Mouse (Mus musculus) small intestine, adult 2 months (tissue): ENCODE data around the gene Comtd1. TPM values are rescaled to one million over a fixed set of nuclear protein-coding genes. Genes with fewer than 3 reads are reported as not detected.

ENCODE experiments used
- H3K27ac ChIP-seq: fragments of 200-500 bp; 2 replicates; pipeline ENCODE4 v1.5.1; 2012; ENCODE audit warnings: low read depth, low read length, control low read depth, inconsistent platforms; ENCODE audit not compliant: insufficient read depth
- H3K27me3 ChIP-seq: fragments of 200-500 bp; 2 replicates; pipeline ENCODE4 v1.6.1; 2012; ENCODE audit warnings: mild to moderate bottlenecking, moderate library complexity, low read length, inconsistent platforms; ENCODE audit not compliant: control insufficient read depth, insufficient read depth
- H3K36me3 ChIP-seq: fragments of 200-500 bp; 2 replicates; pipeline ENCODE4 v1.6.1; 2012; ENCODE audit warnings: mild to moderate bottlenecking, low read length, control low read depth, inconsistent platforms; ENCODE audit not compliant: control insufficient read depth, insufficient read depth
- H3K4me1 ChIP-seq: fragments of 200-500 bp; 2 replicates; pipeline ENCODE4 v1.6.1; 2012; ENCODE audit warnings: low read length, inconsistent platforms, mixed read lengths; ENCODE audit not compliant: control insufficient read depth, insufficient read depth, insufficient read length
- H3K4me3 ChIP-seq: fragments of 200-500 bp; 2 replicates; pipeline ENCODE4 v1.5.1; 2012; ENCODE audit warnings: low read depth, mild to moderate bottlenecking, control low read depth, inconsistent platforms, low read length, moderate library complexity
- CTCF ChIP-seq: fragments of 200-500 bp; IDR thresholded peaks from 2 replicates; pipeline ENCODE4 v1.5.1; 2012; ENCODE audit warnings: low read depth, mild to moderate bottlenecking, control low read depth, inconsistent platforms, low read length, moderate library complexity, mixed read lengths; ENCODE audit not compliant: insufficient replicate concordance, insufficient read length; ENCODE audit errors: extremely low read depth
- POLR2A ChIP-seq: fragments of 200-500 bp; IDR thresholded peaks from 2 replicates; pipeline ENCODE4 v1.6.1; 2012; ENCODE audit warnings: low read depth, mild to moderate bottlenecking, control low read depth, inconsistent platforms, low read length, moderate library complexity
- WGBS: fragments of 180-500 bp; shearing (Covaris S2); methylation state at CpG from one replicate; pipeline ENCODE4 v1.1.7; 2018; 5-methylcytosine and 5-hydroxymethylcytosine counted together
- polyA plus RNA-seq: library from polyadenylated mRNA; depleted of rRNA; stranded (reverse); fragments of >200 nt; gene quantifications from 2 replicates; pipeline ENCODE4 v1.2.3, GENCODE M21; 2012

The Comtd1 gene
- polyA plus RNA-seq, 1 experiment: 137 TPM

DNA sequence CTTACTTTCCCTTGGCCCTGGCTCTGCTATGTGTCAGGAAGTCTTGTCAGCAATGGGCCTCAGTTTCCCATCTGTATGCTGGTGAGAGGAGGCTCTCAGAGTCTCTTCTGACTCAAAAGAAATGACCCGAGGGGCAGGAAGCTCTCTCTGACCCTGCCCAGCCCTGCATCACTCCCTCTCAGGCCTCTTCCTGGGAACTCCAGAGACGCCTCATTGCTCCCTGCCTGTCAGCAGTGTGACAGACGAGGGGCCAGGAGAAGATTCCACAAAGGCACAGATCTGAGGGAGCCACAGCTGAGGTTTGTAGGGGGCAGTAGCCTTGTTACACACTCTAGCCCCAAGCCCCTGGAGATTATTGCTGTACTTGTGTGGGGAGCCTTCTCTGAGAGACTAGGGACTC is 7.2 kb upstream of the Comtd1 start:
- TF ChIP-seq POLR2A: no peak
- no peak for TF ChIP-seq CTCF
- no peak overlapping the region for H3K27ac ChIP-seq
- no peak overlapping the region for H3K4me3 ChIP-seq
- H3K27me3 ChIP-seq: no peaks in the 10 kb centered on the region
- H3K36me3 ChIP-seq: no peaks in the 10 kb centered on the region
- WGBS: 89% methylated on average over 3 of the region's 3 CpGs
- peaks cover 4% of the 10 kb centered on the region; the same call in 1 of the 2 replicates for H3K4me1 ChIP-seq

DNA sequence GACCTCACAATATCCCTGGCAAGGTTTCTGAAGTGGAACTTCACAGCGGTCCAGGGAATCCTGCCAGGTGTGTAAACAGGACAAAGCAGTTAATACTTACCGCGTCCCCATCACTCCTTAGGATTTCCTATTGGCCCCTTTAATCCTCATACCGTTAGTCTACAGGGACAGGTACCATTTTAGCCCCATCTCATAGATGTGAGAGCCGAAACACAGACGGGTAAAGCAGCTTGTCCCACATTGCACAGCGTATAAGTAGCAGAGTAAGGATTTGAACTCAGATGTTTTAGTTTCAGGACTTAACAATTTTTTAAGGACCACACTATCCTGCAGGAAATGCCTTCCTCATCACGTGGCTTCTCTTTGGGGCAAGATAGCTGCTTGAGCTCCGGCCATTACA is 5.5 kb upstream of the Comtd1 start:
- Histone ChIP-seq H3K4me1 (peaks cover 4% of the 10 kb centered on the region; the same call in 1 of the 2 replicates), H3K36me3 (no peaks in the 10 kb centered on the region), H3K27me3 (no peaks in the 10 kb centered on the region), H3K4me3 (no peak overlapping the region), H3K27ac (no peak overlapping the region)
- TF ChIP-seq CTCF (no peak), POLR2A (no peak)
- 46% methylated on average over 9 of the region's 9 CpGs for WGBS

DNA sequence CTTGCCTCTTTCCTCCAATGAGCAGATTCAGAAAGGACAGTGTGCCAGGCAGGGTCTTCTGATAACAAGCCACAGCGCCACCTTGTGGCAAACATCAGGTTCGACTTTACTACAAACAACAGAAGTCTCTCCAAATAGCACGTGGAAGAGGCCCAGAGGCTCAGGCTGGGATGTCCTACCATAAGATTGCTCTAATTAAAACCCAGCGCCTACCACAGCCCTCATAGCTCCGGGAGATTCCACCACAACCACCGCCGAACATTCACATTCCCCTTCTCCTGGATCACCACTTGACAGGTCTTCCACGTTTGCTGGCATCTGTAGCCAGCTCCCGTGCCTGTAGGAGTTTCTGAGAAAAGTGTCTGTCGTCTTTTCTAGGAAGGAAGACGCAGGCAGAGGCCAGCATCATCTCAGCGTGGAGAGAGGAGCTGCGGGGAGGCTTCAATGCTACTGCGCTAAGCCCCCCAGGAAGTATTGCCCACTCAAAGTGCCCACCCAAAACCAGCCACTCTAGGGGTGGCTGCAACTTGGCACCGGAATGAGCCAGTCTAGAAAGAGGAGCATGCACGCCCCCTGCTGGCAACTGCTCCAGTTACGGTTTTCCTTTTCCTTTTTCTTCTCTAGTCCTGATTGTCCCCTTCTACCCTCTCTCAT is 4.8 kb upstream of the Comtd1 start:
- WGBS: 8% methylated on average over 17 of the region's 17 CpGs
- TF ChIP-seq CTCF: peak; percentile 67; the same call in 1 of the 2 replicates
- no peak; the same call in 1 of the 2 replicates for TF ChIP-seq POLR2A
- no peak overlapping the region for H3K27ac ChIP-seq
- H3K4me3 ChIP-seq: peak overlapping the region; percentile 40
- no peaks in the 10 kb centered on the region for H3K27me3 ChIP-seq
- no peaks in the 10 kb centered on the region for H3K36me3 ChIP-seq
- H3K4me1 ChIP-seq: peaks cover 4% of the 10 kb centered on the region; the same call in 1 of the 2 replicates

DNA sequence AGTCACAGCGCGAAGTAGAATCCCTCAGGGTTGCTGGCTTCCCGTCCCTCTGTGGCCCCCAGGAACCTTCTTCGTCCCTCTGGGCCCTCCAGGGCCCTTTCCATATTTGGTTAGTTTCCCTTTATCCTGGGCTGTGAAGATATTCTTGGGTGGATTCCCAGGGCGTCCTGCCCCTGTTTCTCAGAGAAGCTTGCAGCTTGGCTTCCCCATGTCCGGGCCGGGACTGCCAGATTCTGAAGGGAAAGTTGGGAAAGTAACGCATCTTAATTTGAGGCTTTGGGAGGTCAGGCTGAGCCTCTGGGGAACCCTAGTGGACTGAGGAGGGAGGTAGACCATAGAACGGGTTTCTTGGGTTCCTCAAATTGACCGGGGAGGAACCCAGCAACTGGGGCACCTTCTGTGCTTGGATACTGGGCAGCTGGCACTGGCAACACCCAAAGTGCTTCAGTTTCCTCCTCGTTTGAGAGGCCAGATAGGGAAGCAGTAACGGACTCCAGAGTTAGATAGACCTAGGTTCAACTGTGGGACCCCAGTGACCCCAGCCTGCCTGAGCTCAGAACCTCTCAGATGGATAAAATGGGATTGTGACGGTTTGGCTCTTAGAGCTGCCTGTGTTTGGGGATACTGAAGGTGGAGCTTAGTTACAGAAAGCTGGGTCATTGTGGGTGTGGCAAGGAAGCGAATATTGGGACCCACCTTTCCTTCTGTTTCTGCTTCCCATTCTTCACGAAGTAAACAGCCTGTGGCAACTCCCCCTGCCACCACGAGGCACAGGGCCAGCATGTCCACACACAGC is 3.4 kb upstream of the Comtd1 start:
- Histone ChIP-seq H3K4me1 (peaks cover 5% of the 10 kb centered on the region; the same call in 1 of the 2 replicates), H3K27ac (no peak overlapping the region), H3K27me3 (no peaks in the 10 kb centered on the region), H3K4me3 (no peak overlapping the region), H3K36me3 (no peaks in the 10 kb centered on the region)
- WGBS: 59% methylated on average over 16 of the region's 16 CpGs
- TF ChIP-seq CTCF: no peak
- TF ChIP-seq POLR2A: no peak

DNA sequence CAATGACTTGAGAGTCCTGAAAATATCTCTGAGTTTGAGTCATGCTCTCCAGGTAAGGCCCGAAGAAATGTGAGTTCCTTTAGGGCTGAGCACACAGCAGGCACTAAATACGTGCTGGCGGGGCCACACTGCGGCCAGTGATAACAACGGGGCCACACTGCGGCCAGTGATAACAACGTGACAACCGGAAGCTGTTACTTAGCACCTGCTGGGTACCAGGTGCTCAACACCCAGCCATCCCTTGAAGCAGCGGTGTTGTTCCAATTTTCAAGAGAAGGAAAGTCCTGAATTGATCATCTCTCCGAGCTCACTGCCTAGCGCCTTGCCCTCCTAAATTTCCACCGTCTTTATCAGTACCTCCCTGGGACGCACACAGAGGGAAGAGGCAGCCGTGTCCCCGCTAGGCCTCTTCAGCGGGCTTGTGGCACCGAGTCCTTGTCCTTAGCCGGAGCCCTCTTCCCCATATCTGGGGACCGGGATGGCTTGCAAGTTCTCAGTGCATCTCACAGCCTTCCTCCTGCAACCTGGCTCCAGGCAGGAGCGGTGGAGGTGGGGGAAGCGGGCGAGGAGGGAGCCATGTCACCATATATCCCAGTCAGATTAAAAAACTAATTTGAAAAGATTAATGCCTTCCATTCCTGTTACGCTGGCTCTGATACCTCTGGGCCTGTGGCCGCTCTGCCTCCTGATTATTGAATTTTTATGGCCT is 1.8 kb upstream of the Comtd1 start:
- no peak overlapping the region for H3K4me3 ChIP-seq
- H3K27ac ChIP-seq: no peak overlapping the region
- no peak for TF ChIP-seq POLR2A
- no peak for TF ChIP-seq CTCF
- WGBS: 82% methylated on average over 24 of the region's 24 CpGs
- H3K27me3 ChIP-seq: no peaks in the 10 kb centered on the region
- peaks cover 15% of the 10 kb centered on the region for H3K36me3 ChIP-seq
- H3K4me1 ChIP-seq: peaks cover 8% of the 10 kb centered on the region; the same call in 1 of the 2 replicates

DNA sequence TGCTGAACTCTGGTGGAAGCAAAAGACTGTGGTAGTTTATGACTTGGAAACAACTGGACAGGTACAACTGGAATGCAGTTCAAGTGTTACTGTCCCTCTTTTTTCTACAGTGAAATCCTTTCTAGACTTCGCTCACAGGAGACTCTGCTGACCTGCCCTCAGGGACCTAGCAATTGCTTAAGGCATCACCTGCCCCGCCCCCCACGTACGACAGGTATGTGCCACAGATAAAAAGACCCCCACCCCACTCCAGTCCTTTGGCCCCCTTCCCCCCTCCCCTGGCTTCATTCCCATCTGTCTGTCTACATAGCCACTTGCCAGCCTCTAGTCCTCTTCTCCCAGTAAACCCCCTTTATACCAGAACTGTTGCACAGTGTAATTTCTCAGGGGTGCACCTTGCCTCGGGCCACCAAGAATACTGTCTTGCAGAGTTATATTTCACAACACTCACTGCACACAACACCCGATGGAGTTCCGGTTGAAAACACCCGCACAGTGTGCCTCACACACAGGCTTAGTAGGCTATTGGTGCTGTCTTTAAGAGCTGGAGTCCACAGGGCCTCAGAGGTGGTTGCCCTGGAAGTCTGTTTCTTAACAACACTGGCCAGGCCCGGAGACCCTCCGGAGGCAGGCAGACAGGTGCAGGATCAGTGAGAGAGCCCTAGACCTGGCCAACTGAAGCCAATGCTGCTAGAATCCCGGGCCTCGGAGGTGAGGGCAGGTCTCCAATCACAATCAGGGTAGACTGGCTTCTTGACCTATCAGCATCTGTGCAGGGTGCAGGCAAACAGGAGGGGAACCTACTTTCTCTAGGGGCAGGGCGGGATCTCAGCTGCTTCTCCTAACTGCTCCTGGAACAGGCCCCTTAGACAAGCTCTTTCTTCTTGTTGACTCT is 994 bp upstream of the Comtd1 start:
- H3K27me3 ChIP-seq: no peaks in the 10 kb centered on the region
- H3K4me3 ChIP-seq: no peak overlapping the region
- H3K27ac ChIP-seq: no peak overlapping the region
- 89% methylated on average over 13 of the region's 13 CpGs for WGBS
- peaks cover 22% of the 10 kb centered on the region for H3K36me3 ChIP-seq
- peaks cover 8% of the 10 kb centered on the region; the same call in 1 of the 2 replicates for H3K4me1 ChIP-seq
- no peak for TF ChIP-seq POLR2A
- no peak for TF ChIP-seq CTCF
